Mouse (Mus musculus) intestine, embryonic 16.5 days (tissue): ENCODE results near the gene Pclo. TPM values are rescaled to one million over a fixed set of nuclear protein-coding genes. Genes with fewer than 3 reads are reported as not detected.

Experiments used
- ATAC-seq: fragments of 200-750 bp; cut with Nextera tagmentation; 2 replicates; pipeline ENCODE4 v1.8.0; 2017; ENCODE audit warnings: moderate TSS enrichment, moderate library complexity
- H3K27ac ChIP-seq: fragments of 300-500 bp; sonication (generic); 2 replicates; pipeline ENCODE4 v1.5.1; 2014; ENCODE audit warnings: mild to moderate bottlenecking, low read length
- H3K27me3 ChIP-seq: fragments of 300-500 bp; sonication (generic); replicated peaks from 2 replicates; pipeline ENCODE4 v1.6.1; 2014; ENCODE audit warnings: low read length, control low read depth, mixed read lengths; ENCODE audit not compliant: control insufficient read depth, insufficient read depth
- H3K36me3 ChIP-seq: fragments of 300-500 bp; sonication (generic); 2 replicates; pipeline ENCODE4 v1.6.1; 2014; ENCODE audit warnings: low read length, control low read depth; ENCODE audit not compliant: control insufficient read depth, insufficient read depth
- H3K4me1 ChIP-seq: fragments of 300-500 bp; sonication (generic); 2 replicates; pipeline ENCODE4 v1.6.1; 2014; ENCODE audit warnings: low read length, control low read depth, mixed read lengths; ENCODE audit not compliant: control insufficient read depth, insufficient read depth
- H3K4me2 ChIP-seq: fragments of 300-500 bp; sonication (generic); 2 replicates; pipeline ENCODE4 v1.6.1; 2014; ENCODE audit warnings: low read depth, low read length, control low read depth
- H3K4me3 ChIP-seq: fragments of 300-500 bp; sonication (generic); 2 replicates; pipeline ENCODE4 v1.5.1; 2014; ENCODE audit warnings: mild to moderate bottlenecking, low read length
- H3K9ac ChIP-seq: fragments of 300-500 bp; sonication (generic); 2 replicates; pipeline ENCODE4 v1.6.1; 2014; ENCODE audit warnings: low read depth, low read length
- H3K9me3 ChIP-seq: fragments of 300-500 bp; sonication (generic); 2 replicates; pipeline ENCODE4 v1.6.1; 2016; ENCODE audit warnings: low read length, control low read depth; ENCODE audit not compliant: control insufficient read depth
- WGBS: fragments of 180-500 bp; shearing (Covaris S2); extraction: QIAGEN DNeasy Blood & Tissue Kit; methylation state at CpG from one replicate; pipeline ENCODE4 v1.1.7; 2014; 5-methylcytosine and 5-hydroxymethylcytosine counted together
- polyA plus RNA-seq: library from polyadenylated mRNA; unstranded; fragments of >200 nt; fragmentation: Nextera tagmentation; extraction: Ambion mirVana; gene quantifications from 2 replicates; pipeline ENCODE4 v1.2.1, GENCODE M21; 2015

The Pclo gene
- polyA plus RNA-seq, 1 experiment from 2014 or later, result 0.62 TPM

DNA sequence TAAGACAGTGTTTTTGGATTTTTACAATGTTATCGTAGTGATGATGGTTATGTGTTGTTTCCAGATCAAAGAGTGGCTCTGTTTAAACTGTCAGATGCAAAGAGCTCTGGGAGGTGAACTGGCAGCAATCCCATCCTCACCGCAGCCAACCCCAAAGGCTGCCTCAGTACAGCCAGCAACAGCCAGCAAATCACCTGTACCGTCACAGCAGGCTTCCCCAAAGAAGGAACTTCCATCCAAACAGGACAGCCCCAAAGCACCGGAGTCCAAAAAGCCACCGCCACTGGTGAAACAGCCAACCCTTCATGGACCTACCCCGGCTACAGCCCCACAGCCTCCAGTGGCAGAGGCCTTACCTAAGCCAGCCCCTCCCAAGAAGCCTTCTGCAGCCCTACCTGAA, 24.6 kb downstream of the Pclo start:
- no peaks in the 10 kb centered on the region for H3K9me3 ChIP-seq
- H3K27ac ChIP-seq, result no peak overlapping the region
- no peak for ATAC-seq
- no peak overlapping the region for H3K4me3 ChIP-seq
- 80% methylated on average over 6 of the region's 6 CpGs for WGBS
- no peak overlapping the region for H3K4me2 ChIP-seq
- no peaks in the 10 kb centered on the region for H3K27me3 ChIP-seq
- H3K4me1 ChIP-seq, result no peaks in the 10 kb centered on the region
- H3K36me3 ChIP-seq, result no peaks in the 10 kb centered on the region
- no peak overlapping the region for H3K9ac ChIP-seq

DNA sequence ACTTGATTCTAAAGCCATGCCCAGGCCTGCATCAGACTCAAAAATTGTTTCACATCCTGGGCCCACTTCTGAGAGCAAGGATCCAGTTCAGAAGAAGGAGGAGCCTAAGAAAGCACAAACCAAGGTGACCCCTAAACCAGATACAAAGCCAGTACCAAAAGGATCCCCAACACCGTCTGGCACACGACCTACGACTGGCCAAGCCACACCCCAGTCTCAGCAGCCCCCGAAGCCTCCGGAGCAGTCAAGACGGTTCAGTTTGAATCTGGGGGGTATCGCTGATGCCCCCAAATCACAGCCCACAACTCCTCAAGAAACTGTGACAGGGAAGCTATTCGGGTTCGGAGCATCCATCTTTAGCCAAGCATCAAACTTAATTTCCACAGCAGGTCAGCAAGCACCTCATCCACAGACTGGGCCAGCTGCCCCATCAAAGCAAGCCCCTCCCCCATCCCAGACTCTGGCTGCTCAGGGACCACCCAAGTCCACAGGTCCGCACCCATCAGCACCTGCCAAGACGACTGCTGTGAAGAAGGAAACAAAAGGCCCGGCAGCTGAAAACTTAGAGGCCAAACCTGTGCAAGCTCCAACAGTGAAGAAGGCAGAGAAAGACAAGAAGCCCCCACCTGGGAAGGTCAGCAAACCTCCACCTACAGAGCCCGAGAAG, 25.4 kb downstream of the Pclo start:
- no peak for ATAC-seq
- H3K9me3 ChIP-seq, result no peaks in the 10 kb centered on the region
- H3K27ac ChIP-seq, result no peak overlapping the region
- no peaks in the 10 kb centered on the region for H3K27me3 ChIP-seq
- H3K9ac ChIP-seq, result no peak overlapping the region
- 75% methylated on average over 13 of the region's 13 CpGs for WGBS
- H3K36me3 ChIP-seq, result no peaks in the 10 kb centered on the region
- H3K4me3 ChIP-seq, result no peak overlapping the region
- H3K4me2 ChIP-seq, result no peak overlapping the region
- no peaks in the 10 kb centered on the region for H3K4me1 ChIP-seq

DNA sequence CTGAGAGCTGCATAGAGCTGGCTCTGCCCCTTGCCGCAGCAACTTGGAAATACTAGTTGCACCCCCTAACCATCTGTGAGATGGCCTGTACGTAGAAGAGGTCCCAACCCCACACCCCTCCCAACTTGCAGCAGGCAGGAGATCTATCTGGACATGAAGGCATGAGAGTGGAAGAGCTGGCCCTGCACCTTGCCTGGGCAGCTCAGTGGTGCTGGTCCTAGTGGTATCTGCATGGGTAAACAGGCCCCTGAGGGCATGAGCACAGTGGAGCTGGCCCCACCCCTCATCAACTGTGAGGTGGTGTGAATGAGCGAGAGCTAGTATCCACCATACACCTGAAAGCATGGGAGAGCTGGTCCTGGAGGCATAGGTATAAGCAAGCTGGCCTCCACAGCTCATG, 60.9 kb downstream of the Pclo start:
- WGBS, result 86% methylated on average over 3 of the region's 3 CpGs
- Histone ChIP-seq H3K27me3 (no peaks in the 10 kb centered on the region), H3K4me2 (no peak overlapping the region), H3K36me3 (no peaks in the 10 kb centered on the region), H3K27ac (no peak overlapping the region), H3K4me3 (no peak overlapping the region), H3K9ac (no peak overlapping the region), H3K9me3 (no peaks in the 10 kb centered on the region), H3K4me1 (no peaks in the 10 kb centered on the region)
- ATAC-seq, result no peak

DNA sequence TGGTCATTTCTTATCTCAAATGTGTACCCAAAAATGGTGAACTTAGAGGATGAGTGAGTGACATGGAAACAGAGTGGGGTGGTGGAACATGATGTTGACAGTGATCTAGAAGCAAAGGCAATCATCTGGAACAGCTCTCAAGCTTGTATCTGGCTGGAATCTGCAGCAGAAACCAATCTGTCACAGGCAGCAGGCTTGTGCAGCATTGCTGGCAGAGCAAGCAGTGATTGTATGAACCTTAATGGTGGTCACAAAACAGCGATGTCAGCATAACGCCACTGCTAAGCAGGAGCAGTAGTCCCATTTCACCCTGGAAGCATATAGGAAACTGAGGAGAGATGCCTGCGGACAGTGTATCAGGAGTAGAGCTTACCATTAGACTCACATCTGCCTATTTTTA, 76.8 kb downstream of the Pclo start:
- no peak for ATAC-seq
- Histone ChIP-seq H3K4me1 (no peaks in the 10 kb centered on the region), H3K27ac (no peak overlapping the region), H3K36me3 (no peaks in the 10 kb centered on the region), H3K4me3 (no peak overlapping the region), H3K4me2 (no peak overlapping the region), H3K9me3 (no peaks in the 10 kb centered on the region), H3K9ac (no peak overlapping the region), H3K27me3 (no peaks in the 10 kb centered on the region)
- 81% methylated on average over 3 of the region's 3 CpGs for WGBS

DNA sequence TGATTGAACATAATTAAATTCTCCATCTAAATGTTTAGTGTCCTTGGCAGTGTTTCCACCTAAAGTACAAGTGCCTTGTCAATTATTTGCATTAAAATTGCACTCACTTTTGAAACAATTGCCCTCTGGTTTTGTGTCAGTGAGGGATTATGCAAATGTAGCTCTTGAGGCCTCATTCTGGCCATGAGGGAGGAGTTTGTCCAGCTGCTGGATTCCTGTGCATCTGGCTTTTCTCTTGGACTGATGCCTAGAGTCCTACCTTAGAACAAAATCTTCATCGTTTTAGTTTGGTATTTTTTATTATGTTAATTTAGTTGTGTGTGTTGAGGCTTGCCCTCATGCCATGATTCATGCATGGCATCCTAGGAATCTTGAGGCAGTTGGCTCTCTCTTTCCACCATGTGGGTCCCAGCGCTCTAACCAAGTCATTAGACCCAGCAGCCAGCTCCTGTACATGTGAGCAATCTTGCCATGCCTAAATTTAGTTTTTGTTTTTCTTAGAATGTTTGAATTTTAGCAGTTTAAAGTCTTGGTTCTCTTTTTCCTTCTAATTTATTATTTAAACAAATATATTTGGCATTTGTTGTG, 80.8 kb downstream of the Pclo start:
- WGBS, result 53% methylated on average over 2 of the region's 2 CpGs
- H3K4me1 ChIP-seq, result no peaks in the 10 kb centered on the region
- no peaks in the 10 kb centered on the region for H3K36me3 ChIP-seq
- no peak overlapping the region for H3K9ac ChIP-seq
- H3K27ac ChIP-seq, result no peak overlapping the region
- no peak for ATAC-seq
- no peak overlapping the region for H3K4me3 ChIP-seq
- no peaks in the 10 kb centered on the region for H3K27me3 ChIP-seq
- no peaks in the 10 kb centered on the region for H3K9me3 ChIP-seq
- H3K4me2 ChIP-seq, result no peak overlapping the region

DNA sequence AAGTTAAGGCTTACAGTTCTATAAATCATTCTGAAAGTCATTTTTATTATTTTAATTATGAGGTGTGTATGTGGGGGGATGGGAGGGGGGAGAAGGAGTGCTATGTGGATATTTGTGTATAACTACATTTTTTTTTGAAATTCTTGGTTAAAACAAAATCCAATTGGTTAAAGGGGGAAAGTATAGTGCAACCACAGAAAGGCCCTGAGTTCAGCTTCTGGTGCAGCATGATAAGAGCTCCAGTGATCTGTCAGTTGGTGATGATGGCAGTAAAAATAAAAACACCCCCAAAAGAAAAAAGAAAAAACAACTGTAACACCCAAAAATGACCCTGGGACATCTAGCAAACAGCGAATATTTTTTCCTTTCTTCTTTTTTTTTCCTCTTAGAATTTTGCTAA, 93.6 kb downstream of the Pclo start:
- ATAC-seq, result no peak
- no peak overlapping the region for H3K4me3 ChIP-seq
- H3K27me3 ChIP-seq, result no peaks in the 10 kb centered on the region

DNA sequence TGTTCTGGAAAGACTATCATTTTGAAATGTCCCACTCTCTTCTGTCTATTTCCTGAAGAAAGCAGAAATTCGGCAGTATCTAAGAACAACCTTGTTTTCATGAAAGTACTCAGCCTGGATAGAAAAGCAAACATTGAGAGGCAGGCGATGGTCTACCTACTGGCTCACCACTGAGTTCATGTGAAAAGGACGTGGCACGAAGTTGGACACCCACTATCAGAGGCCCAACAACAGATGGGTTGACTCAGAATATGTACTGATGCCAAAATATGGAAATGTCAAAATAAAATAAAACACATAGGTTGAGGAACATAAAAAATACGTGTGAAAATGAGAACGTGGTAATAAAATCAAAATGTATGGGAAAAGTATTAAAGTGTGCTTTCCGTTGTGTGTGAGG, 106.4 kb downstream of the Pclo start:
- Histone ChIP-seq H3K27me3 (no peaks in the 10 kb centered on the region), H3K36me3 (no peaks in the 10 kb centered on the region), H3K4me2 (no peak overlapping the region), H3K9me3 (no peaks in the 10 kb centered on the region), H3K4me3 (no peak overlapping the region), H3K4me1 (no peaks in the 10 kb centered on the region), H3K27ac (no peak overlapping the region), H3K9ac (no peak overlapping the region)
- 80% methylated on average over 7 of the region's 7 CpGs for WGBS
- ATAC-seq, result no peak

More for the DNA sequence above, 93.6 kb downstream of the Pclo start:
- Histone ChIP-seq H3K27ac (no peak overlapping the region), H3K36me3 (no peaks in the 10 kb centered on the region), H3K9me3 (no peaks in the 10 kb centered on the region), H3K4me2 (no peak overlapping the region), H3K9ac (no peak overlapping the region), H3K4me1 (no peaks in the 10 kb centered on the region)
- 78% methylated on average over 1 of the region's 1 CpGs for WGBS

DNA sequence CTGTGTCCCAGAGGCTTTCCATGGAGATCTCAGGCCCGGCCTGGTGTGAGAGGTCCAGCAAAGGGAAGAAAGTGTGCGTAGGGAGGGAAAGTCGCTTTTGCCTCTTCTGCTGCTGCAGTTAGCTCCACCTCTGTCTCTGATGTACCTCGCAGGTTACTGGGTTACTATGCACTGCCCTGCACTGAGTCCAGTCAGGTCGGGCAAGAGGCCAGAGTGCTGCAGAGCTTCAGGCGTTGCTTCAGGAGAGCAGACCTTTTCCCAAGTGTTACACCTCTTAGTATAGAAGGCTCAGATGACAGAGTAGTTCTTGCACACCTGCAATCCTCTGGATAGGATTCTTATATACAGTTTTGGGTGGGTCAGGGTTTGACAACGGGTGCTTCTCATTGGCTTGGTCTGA, 108.6 kb downstream of the Pclo start:
- 66% methylated on average over 7 of the region's 7 CpGs for WGBS
- Histone ChIP-seq H3K4me3 (no peak overlapping the region), H3K36me3 (no peaks in the 10 kb centered on the region), H3K4me1 (no peaks in the 10 kb centered on the region), H3K9me3 (no peaks in the 10 kb centered on the region), H3K9ac (no peak overlapping the region), H3K4me2 (no peak overlapping the region), H3K27me3 (no peaks in the 10 kb centered on the region), H3K27ac (no peak overlapping the region)
- no peak for ATAC-seq

DNA sequence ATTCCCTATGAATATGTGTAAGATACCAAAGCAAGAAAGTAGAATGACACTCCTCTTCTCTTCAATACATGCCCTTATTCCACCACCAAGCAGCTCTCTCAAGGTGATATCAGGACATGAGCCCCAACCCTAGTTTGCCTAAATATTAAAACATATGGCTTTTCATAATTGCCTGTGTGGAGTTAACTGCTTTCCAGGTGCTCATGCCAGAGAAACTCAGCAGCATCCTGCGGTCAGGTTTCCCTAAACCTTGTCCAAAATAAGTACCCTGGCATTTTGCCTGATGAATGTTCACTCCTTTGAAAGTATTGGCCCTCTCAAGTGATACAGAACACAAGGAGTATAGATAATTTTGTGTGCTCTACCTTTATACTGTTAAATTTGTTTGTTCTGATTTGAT, 126.5 kb downstream of the Pclo start:
- Histone ChIP-seq H3K27me3 (no peaks in the 10 kb centered on the region), H3K9me3 (no peaks in the 10 kb centered on the region), H3K9ac (no peak overlapping the region), H3K36me3 (no peaks in the 10 kb centered on the region), H3K4me2 (no peak overlapping the region), H3K27ac (no peak overlapping the region), H3K4me1 (no peaks in the 10 kb centered on the region), H3K4me3 (no peak overlapping the region)
- ATAC-seq, result no peak
- 90% methylated on average over 1 of the region's 1 CpGs for WGBS

DNA sequence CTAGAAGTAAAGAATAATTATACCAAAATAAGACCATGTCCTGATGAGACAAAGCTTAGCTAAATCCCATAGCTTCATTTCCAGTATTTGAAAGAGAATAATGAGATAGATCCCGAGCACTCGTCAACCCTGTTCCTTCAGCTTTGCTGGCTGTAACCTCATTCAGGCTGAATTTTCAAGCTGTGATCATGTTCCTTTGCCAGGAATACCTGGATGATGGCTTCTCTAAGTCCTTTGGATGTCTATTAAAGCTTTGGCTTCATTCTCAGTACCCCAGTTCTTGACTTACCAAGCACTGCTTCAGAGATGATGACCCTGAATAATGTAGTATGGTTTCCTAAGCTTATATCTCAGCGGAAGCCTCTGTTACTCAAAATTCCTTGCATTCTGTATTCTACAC, 131.1 kb downstream of the Pclo start:
- WGBS, result 91% methylated on average over 3 of the region's 3 CpGs
- H3K4me1 ChIP-seq, result no peaks in the 10 kb centered on the region
- ATAC-seq, result no peak

More for the DNA sequence above, 131.1 kb downstream of the Pclo start:
- no peak overlapping the region for H3K9ac ChIP-seq
- H3K4me2 ChIP-seq, result no peak overlapping the region
- no peaks in the 10 kb centered on the region for H3K9me3 ChIP-seq
- H3K27ac ChIP-seq, result no peak overlapping the region
- no peaks in the 10 kb centered on the region for H3K36me3 ChIP-seq
- no peaks in the 10 kb centered on the region for H3K27me3 ChIP-seq
- H3K4me3 ChIP-seq, result no peak overlapping the region
